Mouse (Mus musculus) heart, embryonic 14.5 days (tissue): ENCODE results near the gene Zic4. TPM values are rescaled to one million over a fixed set of nuclear protein-coding genes. Genes with fewer than 3 reads are reported as not detected.

Experiments used
- ATAC-seq: fragments of 200-750 bp; cut with Nextera tagmentation; 2 replicates; pipeline ENCODE4 v1.8.0; 2017; ENCODE audit warnings: low read depth, moderate TSS enrichment; ENCODE audit not compliant: insufficient number of reproducible peaks, insufficient read depth, low FRiP score
- H3K27ac ChIP-seq, 2 experiments: fragments of 200-500 bp in 1 of 2; fragments of 300-500 bp in 1 of 2; sonication (generic) in 1 of 2; replicated peaks in 1 of 2; 2 replicates each; pipeline ENCODE4 v1.5.1; 2012 to 2014; ENCODE audit warnings: low read depth in 2 of 2, low read length in 2 of 2, control low read depth in 1 of 2, mild to moderate bottlenecking in 1 of 2, mixed read lengths in 1 of 2; ENCODE audit not compliant: control insufficient read depth in 1 of 2, insufficient read depth in 1 of 2
- H3K27me3 ChIP-seq: fragments of 300-500 bp; sonication (generic); 2 replicates; pipeline ENCODE4 v1.6.1; 2014; ENCODE audit warnings: mild to moderate bottlenecking, low read length, control low read depth; ENCODE audit not compliant: control insufficient read depth, insufficient read depth
- H3K36me3 ChIP-seq: fragments of 300-500 bp; sonication (generic); 2 replicates; pipeline ENCODE4 v1.6.1; 2014; ENCODE audit warnings: mild to moderate bottlenecking, control low read depth, low read length, mixed read lengths; ENCODE audit not compliant: control insufficient read depth, insufficient read depth
- H3K4me1 ChIP-seq, 2 experiments: fragments of 200-500 bp in 1 of 2; fragments of 300-500 bp in 1 of 2; sonication (generic) in 1 of 2; 2 replicates each; pipeline ENCODE4 v1.6.1; 2012 to 2014; ENCODE audit warnings: low read length in 2 of 2, control low read depth in 1 of 2, mixed read lengths in 1 of 2; ENCODE audit not compliant: control insufficient read depth in 2 of 2, insufficient read depth in 2 of 2
- H3K4me2 ChIP-seq: fragments of 300-500 bp; sonication (generic); 2 replicates; pipeline ENCODE4 v1.6.1; 2014; ENCODE audit warnings: mild to moderate bottlenecking, low read length
- H3K4me3 ChIP-seq, 2 experiments: fragments of 200-500 bp in 1 of 2; fragments of 300-500 bp in 1 of 2; sonication (generic) in 1 of 2; 2 replicates each; pipeline ENCODE4 v1.5.1; 2012 to 2014; ENCODE audit warnings: low read length in 2 of 2, mild to moderate bottlenecking in 2 of 2, control low read depth in 1 of 2, low read depth in 1 of 2, moderate library complexity in 1 of 2; ENCODE audit not compliant: control insufficient read depth in 1 of 2, insufficient read depth in 1 of 2
- H3K9ac ChIP-seq: fragments of 300-500 bp; sonication (generic); 2 replicates; pipeline ENCODE4 v1.6.1; 2014; ENCODE audit warnings: mild to moderate bottlenecking, low read length
- H3K9me3 ChIP-seq: fragments of 300-500 bp; sonication (generic); 2 replicates; pipeline ENCODE4 v1.6.1; 2016; ENCODE audit warnings: low read length, control low read depth; ENCODE audit not compliant: control insufficient read depth
- WGBS: fragments of 180-500 bp; shearing (Covaris S2); extraction: QIAGEN DNeasy Blood & Tissue Kit; methylation state at CpG from one replicate; pipeline ENCODE4 v1.1.7; 2014; 5-methylcytosine and 5-hydroxymethylcytosine counted together
- polyA plus RNA-seq: library from polyadenylated mRNA; unstranded; fragments of >200 nt; fragmentation: Nextera tagmentation; extraction: Ambion mirVana; gene quantifications from 2 replicates; pipeline ENCODE4 v1.2.1, GENCODE M21; 2014

Zic4 gene
- polyA plus RNA-seq, 1 experiment from 2014 or later: not detected

GRCm38 (mm10) chr9:91383441-91384135, 21.4 kb downstream of the Zic4 start:
- 2% methylated on average over 28 of the region's 28 CpGs for WGBS
- Histone ChIP-seq H3K9ac (no peak overlapping the region), H3K4me2 (no peak overlapping the region), H3K4me3 (no peak overlapping the region), H3K27me3 (peaks cover 97% of the 10 kb centered on the region), H3K36me3 (no peaks in the 10 kb centered on the region), H3K27ac (no peak overlapping the region), H3K9me3 (no peaks in the 10 kb centered on the region), H3K4me1 (no peaks in the 10 kb centered on the region; a peak in 1 of 4 replicates)
- no peak for ATAC-seq

DNA sequence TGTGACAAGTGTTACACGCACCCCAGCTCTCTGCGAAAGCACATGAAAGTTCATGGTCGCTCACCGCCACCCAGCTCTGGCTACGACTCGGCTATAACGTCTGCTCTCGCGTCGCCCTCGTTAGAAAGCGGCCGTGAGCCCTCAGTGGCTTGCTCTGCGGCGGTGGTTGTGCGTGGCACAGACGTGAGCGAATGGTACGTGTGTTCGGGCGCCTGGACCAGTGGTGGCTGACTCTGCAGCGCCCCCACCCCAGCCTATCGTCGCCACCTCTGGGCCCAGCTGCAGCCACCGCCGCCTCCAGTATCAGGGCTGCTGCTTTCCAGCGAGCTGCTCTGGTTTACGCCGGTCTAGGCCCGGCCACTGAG, 21.9 kb downstream of the Zic4 start:
- Histone ChIP-seq H3K36me3 (no peaks in the 10 kb centered on the region), H3K9me3 (no peaks in the 10 kb centered on the region), H3K4me1 (no peaks in the 10 kb centered on the region; a peak in 1 of 4 replicates), H3K27me3 (peaks cover 97% of the 10 kb centered on the region), H3K9ac (no peak overlapping the region), H3K4me3 (no peak overlapping the region), H3K4me2 (no peak overlapping the region), H3K27ac (no peak overlapping the region)
- WGBS: under 1% methylated on average over 30 of the region's 30 CpGs
- no peak for ATAC-seq

DNA sequence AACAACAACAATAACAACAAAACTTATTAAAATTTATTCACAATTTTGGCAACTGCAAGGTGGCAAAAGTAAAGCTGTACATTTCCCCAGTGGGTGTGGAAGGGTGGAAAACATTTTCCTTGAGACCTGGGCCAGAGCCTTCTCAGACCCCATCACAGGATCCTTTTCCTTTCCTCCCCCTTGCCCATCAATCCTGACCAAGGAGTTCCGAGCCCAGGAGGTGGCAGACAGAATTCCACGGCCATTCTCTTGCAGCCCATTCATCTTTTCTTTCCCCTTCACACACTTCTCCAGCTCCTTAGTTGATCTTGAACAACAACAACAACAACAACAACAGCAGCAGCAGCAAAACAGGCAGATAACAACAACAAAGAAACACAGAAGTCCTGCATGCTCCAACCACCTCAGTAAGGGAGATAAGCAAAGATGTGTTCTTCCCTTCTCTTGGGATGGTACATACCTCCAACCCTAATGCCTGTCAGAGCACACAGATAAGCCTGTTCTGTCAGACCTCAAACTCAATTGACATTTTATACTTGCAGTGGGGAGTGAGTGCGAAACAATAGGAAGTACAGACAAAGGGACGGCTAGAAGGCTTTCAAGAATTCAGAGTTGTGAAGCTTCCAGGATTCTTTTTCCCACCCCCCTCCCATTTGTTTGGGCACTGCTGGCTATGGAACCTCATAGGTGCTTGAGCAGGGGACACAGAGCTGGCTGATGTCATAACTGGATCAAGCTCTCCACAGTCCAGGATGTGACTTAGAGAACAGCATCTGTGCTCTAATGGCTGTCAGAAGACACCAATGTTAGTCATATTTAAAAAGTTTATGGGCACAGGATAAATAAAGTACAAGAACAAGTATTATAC, 22.7 kb downstream of the Zic4 start:
- no peak overlapping the region for H3K4me2 ChIP-seq
- peaks cover 97% of the 10 kb centered on the region for H3K27me3 ChIP-seq
- no peak overlapping the region for H3K9ac ChIP-seq
- no peaks in the 10 kb centered on the region for H3K9me3 ChIP-seq
- H3K27ac ChIP-seq: no peak overlapping the region
- 8% methylated on average over 4 of the region's 4 CpGs for WGBS
- no peak overlapping the region for H3K4me3 ChIP-seq
- H3K4me1 ChIP-seq: no peaks in the 10 kb centered on the region; a peak in 1 of 4 replicates
- H3K36me3 ChIP-seq: no peaks in the 10 kb centered on the region
- no peak for ATAC-seq

- Histone ChIP-seq H3K4me2 (no peak overlapping the region), H3K36me3 (no peaks in the 10 kb centered on the region), H3K9me3 (no peaks in the 10 kb centered on the region), H3K4me3 (no peak overlapping the region), H3K4me1 (no peaks in the 10 kb centered on the region; a peak in 1 of 4 replicates), H3K9ac (no peak overlapping the region), H3K27ac (no peak overlapping the region), H3K27me3 (peaks cover 98% of the 10 kb centered on the region)
- 3% methylated on average over 8 of the region's 8 CpGs for WGBS
- no peak for ATAC-seq
Observed at GRCm38 (mm10) chr9:91385561-91386430, 23.6 kb downstream of the Zic4 start.

DNA sequence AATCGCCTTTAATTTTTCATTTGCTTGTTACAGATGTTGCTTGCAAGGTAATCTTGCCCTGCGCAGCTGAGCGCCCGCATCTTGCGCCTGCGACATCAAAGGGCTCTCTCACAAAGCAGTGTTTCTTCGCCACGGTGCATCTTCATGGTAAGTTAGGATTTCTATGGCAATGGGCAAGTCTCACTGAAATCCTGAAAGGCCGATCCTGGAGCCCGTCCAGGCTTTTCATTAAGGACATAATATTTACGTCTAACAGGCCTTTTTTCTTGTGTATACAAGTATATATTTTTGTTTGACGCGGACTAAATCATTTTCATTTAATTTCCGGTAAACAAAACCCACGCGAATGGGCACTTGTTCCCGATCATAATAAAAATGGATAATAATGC, 24.3 kb downstream of the Zic4 start:
- 2% methylated on average over 17 of the region's 17 CpGs for WGBS

GRCm38 (mm10) chr9:91386891-91387739, 24.9 kb downstream of the Zic4 start:
- Histone ChIP-seq H3K4me2 (no peak overlapping the region), H3K4me1 (no peaks in the 10 kb centered on the region), H3K9ac (no peak overlapping the region), H3K9me3 (no peaks in the 10 kb centered on the region), H3K27me3 (peaks cover 100% of the 10 kb centered on the region), H3K27ac (no peak overlapping the region), H3K4me3 (no peak overlapping the region), H3K36me3 (no peaks in the 10 kb centered on the region)
- no peak for ATAC-seq
- under 1% methylated on average over 31 of the region's 31 CpGs for WGBS

More for the DNA sequence above, 24.3 kb downstream of the Zic4 start:
- H3K27ac ChIP-seq: no peak overlapping the region
- H3K27me3 ChIP-seq: peaks cover 100% of the 10 kb centered on the region
- H3K9ac ChIP-seq: no peak overlapping the region
- H3K4me2 ChIP-seq: no peak overlapping the region
- no peak for ATAC-seq
- H3K9me3 ChIP-seq: no peaks in the 10 kb centered on the region
- H3K4me1 ChIP-seq: no peaks in the 10 kb centered on the region
- no peaks in the 10 kb centered on the region for H3K36me3 ChIP-seq
- H3K4me3 ChIP-seq: no peak overlapping the region

GRCm38 (mm10) chr9:91387740-91388080, 25.5 kb downstream of the Zic4 start:
- Histone ChIP-seq H3K27ac (no peak overlapping the region), H3K4me3 (no peak overlapping the region), H3K9me3 (no peaks in the 10 kb centered on the region), H3K4me2 (no peak overlapping the region), H3K9ac (no peak overlapping the region), H3K4me1 (no peaks in the 10 kb centered on the region), H3K36me3 (no peaks in the 10 kb centered on the region), H3K27me3 (peaks cover 99% of the 10 kb centered on the region)
- 2% methylated on average over 5 of the region's 5 CpGs for WGBS
- no peak for ATAC-seq
